Mouse (Mus musculus) liver, embryonic 14.5 days (tissue): ENCODE measurements around the gene Fcho1. TPM values are rescaled to one million over a fixed set of nuclear protein-coding genes. Genes with fewer than 3 reads are reported as not detected.
"Not testable (repeated sequence)": the region's sequence is repeated elsewhere in the genome, so short reads cannot be mapped to it uniquely, and the experiment has no call there.

Source experiments
- ATAC-seq: fragments of 200-750 bp; cut with Nextera tagmentation; 2 replicates; pipeline ENCODE4 v1.8.0; 2017; ENCODE audit warnings: moderate number of reproducible peaks, mild to moderate bottlenecking, moderate library complexity; ENCODE audit not compliant: insufficient read depth
- DNase-seq, 3 experiments: peaks; one replicate each; pipeline ENCODE4 v3.0.0-alpha.2; 2012 to 2013; ENCODE audit warnings: low read depth in 3 of 3, low spot score in 3 of 3
- H3K27ac ChIP-seq: fragments of 300-500 bp; sonication (generic); 2 replicates; pipeline ENCODE4 v1.5.1; 2014; ENCODE audit warnings: moderate library complexity, mild to moderate bottlenecking, control low read depth, inconsistent platforms
- H3K27me3 ChIP-seq: fragments of 300-500 bp; sonication (generic); 2 replicates; pipeline ENCODE4 v1.6.1; 2014; ENCODE audit warnings: mild to moderate bottlenecking, low read length, moderate library complexity; ENCODE audit not compliant: control insufficient read depth, insufficient read depth
- H3K36me3 ChIP-seq: fragments of 300-500 bp; sonication (generic); replicated peaks from 2 replicates; pipeline ENCODE4 v1.6.1; 2014; ENCODE audit warnings: low read depth; ENCODE audit not compliant: control insufficient read depth, insufficient read depth
- H3K4me1 ChIP-seq, 2 experiments: fragments of 200-500 bp in 1 of 2; fragments of 300-500 bp in 1 of 2; sonication (generic) in 1 of 2; replicated peaks; 2 replicates each; pipeline ENCODE4 v1.6.1; 2012 to 2014; ENCODE audit warnings: antibody characterized with exemption in 1 of 2, inconsistent platforms in 1 of 2, low read length in 1 of 2; ENCODE audit not compliant: control insufficient read depth in 2 of 2, insufficient read depth in 2 of 2
- H3K4me2 ChIP-seq: fragments of 300-500 bp; sonication (generic); 2 replicates; pipeline ENCODE4 v1.6.1; 2014; ENCODE audit warnings: low read depth, mild to moderate bottlenecking, control low read depth, moderate library complexity
- H3K4me3 ChIP-seq, 2 experiments: fragments of 200-500 bp in 1 of 2; fragments of 300-500 bp in 1 of 2; sonication (generic) in 1 of 2; 2 replicates each; pipeline ENCODE4 v1.5.1; 2012 to 2014; ENCODE audit warnings: low read depth in 2 of 2, low read length in 2 of 2, mild to moderate bottlenecking in 2 of 2, control low read depth in 1 of 2, inconsistent platforms in 1 of 2, moderate library complexity in 1 of 2; ENCODE audit not compliant: insufficient read depth in 1 of 2
- H3K9ac ChIP-seq: fragments of 300-500 bp; sonication (generic); replicated peaks from 2 replicates; pipeline ENCODE4 v1.6.1; 2014; ENCODE audit warnings: mild to moderate bottlenecking, control low read depth, moderate library complexity
- H3K9me3 ChIP-seq: fragments of 300-500 bp; sonication (generic); 2 replicates; pipeline ENCODE4 v1.6.1; 2016; ENCODE audit warnings: low read length, mixed read lengths; ENCODE audit not compliant: control insufficient read depth
- CTCF ChIP-seq: IDR thresholded peaks from 2 replicates; pipeline ENCODE4 v1.5.1; 2016; ENCODE audit warnings: antibody characterized with exemption, low read depth, control low read depth
- EP300 ChIP-seq: IDR thresholded peaks from 2 replicates; pipeline ENCODE4 v1.6.1; 2016; ENCODE audit warnings: antibody characterized with exemption, low read depth
- WGBS: fragments of 180-500 bp; shearing (Covaris S2); extraction: QIAGEN DNeasy Blood & Tissue Kit; methylation state at CpG from one replicate; pipeline ENCODE4 v1.1.7; 2014; ENCODE audit not compliant: insufficient replicate concordance; 5-methylcytosine and 5-hydroxymethylcytosine counted together
- polyA plus RNA-seq, 2 experiments: library from polyadenylated mRNA; depleted of rRNA in 1 of 2; stranded (reverse) in 1 of 2; unstranded in 1 of 2; fragments of >200 nt; fragmentation: Nextera tagmentation in 1 of 2; extraction: Ambion mirVana in 1 of 2; gene quantifications; 2 replicates each; pipeline versions ENCODE4 v1.2.1 to v1.2.3; 2012 to 2014

Gene Fcho1
- 24.1 and 24.6 TPM in 2 replicates for polyA plus RNA-seq (2012; rRNA removed)
- 14.7 and 18.6 TPM in 2 replicates for polyA plus RNA-seq (2014; fragmentation: Nextera tagmentation; extraction: Ambion mirVana)

DNA sequence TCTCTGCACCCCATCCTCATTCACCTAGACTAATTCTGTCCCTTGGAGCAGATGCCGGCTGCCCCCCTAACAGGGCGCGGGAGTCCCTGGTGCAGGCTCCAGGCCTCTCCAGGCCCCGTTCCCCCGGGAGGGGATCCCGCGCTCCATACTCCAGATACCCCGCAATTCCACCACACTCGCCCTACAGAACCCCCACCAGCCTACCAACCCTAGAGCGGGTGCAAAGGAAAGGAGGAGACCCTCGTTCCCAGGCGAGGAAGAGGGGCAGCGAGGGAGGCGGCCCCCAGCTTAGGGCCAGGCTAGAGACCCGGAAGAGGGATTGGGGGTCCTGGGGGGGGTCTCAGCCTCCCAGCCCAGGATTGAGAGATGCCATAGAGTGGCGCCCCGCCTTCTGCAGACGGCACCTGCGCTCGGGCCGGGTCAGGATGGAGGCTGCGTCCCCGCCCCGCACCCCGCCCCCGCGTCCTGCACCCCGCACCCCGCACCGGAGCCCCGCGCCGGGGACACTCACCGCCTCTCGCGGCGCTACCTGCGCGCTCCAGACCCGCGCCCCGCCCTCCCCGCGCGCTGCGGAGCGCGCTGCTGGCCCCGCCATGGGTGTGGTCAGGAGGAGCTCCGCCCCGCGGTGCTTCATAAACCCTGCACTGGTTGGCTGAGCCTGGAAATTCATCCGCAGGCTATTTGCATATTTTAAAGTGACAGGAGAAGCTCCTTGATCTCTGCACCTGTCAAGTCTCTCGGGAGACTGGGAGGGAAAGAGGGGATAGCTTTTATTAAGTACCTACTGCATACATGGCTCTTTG, at the start of gene Fcho1:
TSS of gene Fcho1 (minus strand) at position 595 of the 803 bp plus-strand sequence.
- Histone ChIP-seq H3K9ac (peak within 1 kb of the TSS; percentile 64), H3K27ac (no peak within 1 kb of the TSS), H3K36me3 (no peaks in the 10 kb centered on the region), H3K4me3 (peak within 1 kb of the TSS; percentile 56 to 64), H3K4me2 (peak within 1 kb of the TSS; percentile 81), H3K9me3 (no peaks in the 10 kb centered on the region), H3K27me3 (no peaks in the 10 kb centered on the region; the same call in 1 of the 2 replicates), H3K4me1 (peaks cover 21 to 30% of the 10 kb centered on the region in 2 experiments)
- under 1% methylated on average over 54 of the region's 54 CpGs for WGBS
- DNase-seq (peak; percentile 81 to 84 (median 82)), ATAC-seq (peak; percentile 81)
- no peak for TF ChIP-seq CTCF
- TF ChIP-seq EP300 = no peak

DNA sequence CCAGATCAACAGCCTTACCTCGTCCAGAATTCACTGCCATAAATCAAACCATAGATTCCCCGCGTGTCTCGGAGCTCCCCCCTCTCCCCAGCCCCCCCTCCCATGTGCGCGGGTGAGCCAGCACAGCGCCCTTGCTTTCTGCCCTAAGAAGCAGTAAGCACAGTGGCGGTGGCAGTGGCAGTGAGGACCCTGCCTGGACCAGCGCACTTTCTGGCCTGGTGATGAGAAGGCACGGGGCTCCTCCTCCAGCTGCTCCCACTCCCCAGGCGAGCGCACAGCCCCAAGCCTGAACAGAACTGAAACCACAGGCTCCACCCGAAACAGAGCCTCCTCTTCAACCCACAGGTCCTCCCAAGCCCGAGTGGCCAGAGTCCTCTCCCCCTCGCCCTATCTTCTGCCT, 45.8 kb upstream of the Fcho1 start:
- Histone ChIP-seq H3K9ac (no peak overlapping the region), H3K27ac (no peak overlapping the region), H3K4me3 (no peak overlapping the region), H3K9me3 (peaks cover 6% of the 10 kb centered on the region), H3K27me3 (no peaks in the 10 kb centered on the region), H3K4me1 (no peaks in the 10 kb centered on the region), H3K4me2 (no peak overlapping the region), H3K36me3 (no peaks in the 10 kb centered on the region)
- no peak for DNase-seq
- no peak for ATAC-seq
- TF ChIP-seq CTCF (no peak), EP300 (no peak)
- WGBS = 73% methylated on average over 15 of the region's 15 CpGs

DNA sequence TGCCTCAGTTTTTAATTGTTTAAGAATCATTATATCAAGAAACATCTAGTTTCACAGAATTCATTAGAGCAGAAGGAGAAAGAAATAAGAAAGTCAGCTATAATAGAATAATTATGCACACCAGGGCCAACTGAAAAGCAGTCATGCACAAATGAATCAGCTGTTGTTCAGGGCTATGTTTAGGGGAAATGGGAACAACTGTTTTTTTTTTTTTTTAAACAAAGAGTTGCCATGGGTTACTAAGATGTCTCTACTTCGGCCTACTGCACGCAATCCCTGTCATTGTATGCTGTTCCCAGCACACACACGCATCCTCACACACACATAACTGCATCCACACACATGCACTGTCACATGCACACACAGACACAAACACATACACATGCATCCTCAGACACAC, 33.3 kb upstream of the Fcho1 start:
- TF ChIP-seq CTCF (no peak), EP300 (no peak)
- Histone ChIP-seq H3K27me3 (no peaks in the 10 kb centered on the region), H3K9ac (no peak overlapping the region), H3K4me3 (no peak overlapping the region), H3K9me3 (no peaks in the 10 kb centered on the region), H3K4me1 (no peaks in the 10 kb centered on the region), H3K36me3 (no peaks in the 10 kb centered on the region), H3K27ac (no peak overlapping the region), H3K4me2 (no peak overlapping the region)
- no peak for ATAC-seq
- WGBS = 76% methylated on average over 3 of the region's 3 CpGs
- no peak for DNase-seq

DNA sequence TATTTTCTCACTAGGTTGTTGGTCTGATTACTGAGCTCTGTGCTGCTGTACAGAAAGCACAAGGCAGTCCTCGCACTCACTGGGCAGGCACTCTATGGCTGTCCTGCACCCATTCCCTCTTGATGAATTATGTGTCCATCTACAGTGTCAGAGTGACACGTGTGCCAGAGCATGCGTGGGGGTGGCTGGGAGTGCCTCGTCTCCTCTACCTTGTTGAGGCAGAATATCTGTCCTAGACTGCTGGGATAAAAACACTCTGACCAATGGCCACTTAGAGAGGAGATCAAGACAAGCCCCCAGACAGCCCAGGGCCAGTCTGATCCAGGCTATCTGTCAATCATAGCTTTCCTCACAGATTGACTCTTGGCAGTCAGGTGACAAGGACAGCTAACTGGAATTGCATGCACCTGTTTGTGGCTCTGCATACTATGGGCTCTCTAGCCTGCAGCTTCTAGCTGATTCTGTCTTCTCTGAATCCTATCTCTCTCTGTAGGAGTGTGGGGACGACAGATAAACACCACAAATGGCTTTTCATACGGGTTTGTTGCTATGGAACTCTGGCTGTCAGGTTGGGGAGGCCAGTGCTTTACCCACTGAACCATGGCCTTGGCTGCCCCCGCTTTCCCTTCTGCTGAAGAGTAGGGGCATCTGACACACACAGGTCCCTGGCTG, 27.5 kb upstream of the Fcho1 start:
- not testable (repeated sequence) for H3K4me2 ChIP-seq, H3K9ac ChIP-seq, H3K4me3 ChIP-seq, ATAC-seq, H3K36me3 ChIP-seq, H3K9me3 ChIP-seq, H3K4me1 ChIP-seq, DNase-seq, H3K27me3 ChIP-seq, H3K27ac ChIP-seq
- WGBS = 42% methylated on average over 7 of the region's 7 CpGs

DNA sequence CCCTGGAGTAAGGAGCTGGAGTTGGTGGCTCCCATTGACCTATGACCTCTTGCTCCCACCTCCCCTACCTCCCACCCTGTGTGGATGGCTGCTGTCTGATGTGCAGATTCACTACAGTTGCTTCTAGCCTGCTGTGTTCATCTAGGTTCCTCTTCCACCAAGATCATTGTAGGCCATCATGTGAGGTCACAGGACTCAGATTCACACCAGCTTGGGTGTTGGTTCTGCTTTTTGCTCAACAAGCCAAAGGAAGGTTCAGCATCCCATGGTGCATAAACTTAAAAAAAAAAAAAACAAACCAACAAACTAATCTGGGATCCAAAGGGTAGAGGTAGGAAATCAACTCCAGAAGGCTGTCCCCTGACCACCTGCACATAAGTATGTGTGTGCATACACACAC, 26.7 kb upstream of the Fcho1 start:
- not testable (repeated sequence) for H3K27me3 ChIP-seq, H3K4me2 ChIP-seq, H3K4me1 ChIP-seq, H3K9me3 ChIP-seq, DNase-seq, H3K9ac ChIP-seq, H3K27ac ChIP-seq, H3K36me3 ChIP-seq, H3K4me3 ChIP-seq, ATAC-seq
